Mouse (Mus musculus) stomach, postnatal 0 days (tissue): ENCODE measurements around the gene Hist1h2bh. TPM values are rescaled to one million over a fixed set of nuclear protein-coding genes. Genes with fewer than 3 reads are reported as not detected.
"Not testable (repeated sequence)": the region's sequence is repeated elsewhere in the genome, so short reads cannot be mapped to it uniquely, and the experiment has no call there.

Experiments
- ATAC-seq: fragments of 200-750 bp; cut with Nextera tagmentation; 2 replicates; pipeline ENCODE4 v1.8.0; 2017; ENCODE audit not compliant: low FRiP score, low TSS enrichment
- DNase-seq: peaks from one replicate; pipeline ENCODE4 v3.0.0-alpha.2; 2016; ENCODE audit warnings: low spot score
- H3K27ac ChIP-seq: fragments of 300-500 bp; sonication (generic); replicated peaks from 2 replicates; pipeline ENCODE4 v1.5.1; 2014; ENCODE audit warnings: mild to moderate bottlenecking, control low read depth
- H3K27me3 ChIP-seq: fragments of 300-500 bp; sonication (generic); 2 replicates; pipeline ENCODE4 v1.6.1; 2014; ENCODE audit warnings: low read length; ENCODE audit not compliant: control insufficient read depth, insufficient read depth
- H3K36me3 ChIP-seq: fragments of 300-500 bp; sonication (generic); 2 replicates; pipeline ENCODE4 v1.6.1; 2014; ENCODE audit warnings: low read length, mixed read lengths; ENCODE audit not compliant: control insufficient read depth, insufficient read depth
- H3K4me1 ChIP-seq: fragments of 300-500 bp; sonication (generic); replicated peaks from 2 replicates; pipeline ENCODE4 v1.6.1; 2014; ENCODE audit warnings: antibody characterized with exemption; ENCODE audit not compliant: control insufficient read depth, insufficient read depth
- H3K4me2 ChIP-seq: fragments of 300-500 bp; sonication (generic); replicated peaks from 2 replicates; pipeline ENCODE4 v1.6.1; 2014; ENCODE audit warnings: low read depth, mild to moderate bottlenecking, control low read depth, moderate library complexity
- H3K4me3 ChIP-seq: fragments of 300-500 bp; sonication (generic); 2 replicates; pipeline ENCODE4 v1.5.1; 2014; ENCODE audit warnings: low read depth, low read length, control low read depth
- H3K9ac ChIP-seq: fragments of 300-500 bp; sonication (generic); 2 replicates; pipeline ENCODE4 v1.6.1; 2014; ENCODE audit warnings: mild to moderate bottlenecking, low read length, control low read depth, mixed read lengths
- H3K9me3 ChIP-seq: fragments of 300-500 bp; sonication (generic); 2 replicates; pipeline ENCODE4 v1.6.1; 2016; ENCODE audit warnings: low read length; ENCODE audit not compliant: control insufficient read depth
- CTCF ChIP-seq: IDR thresholded peaks from 2 replicates; pipeline ENCODE4 v1.5.1; 2016; ENCODE audit warnings: antibody characterized with exemption, low read depth, mild to moderate bottlenecking, moderate library complexity
- EP300 ChIP-seq: optimal IDR thresholded peaks from 2 replicates; pipeline ENCODE3; 2016; ENCODE audit warnings: antibody characterized with exemption
- WGBS: fragments of 180-500 bp; shearing (Covaris S2); extraction: QIAGEN DNeasy Blood & Tissue Kit; methylation state at CpG from one replicate; pipeline ENCODE4 v1.1.7; 2014; 5-methylcytosine and 5-hydroxymethylcytosine counted together
- polyA plus RNA-seq: library from polyadenylated mRNA; unstranded; fragments of >200 nt; fragmentation: Nextera tagmentation; extraction: Ambion mirVana; gene quantifications from 2 replicates; pipeline ENCODE4 v1.2.1, GENCODE M21; 2015

Gene Hist1h2bh
- polyA plus RNA-seq, 1 experiment from 2014 or later: 0.62 TPM

DNA sequence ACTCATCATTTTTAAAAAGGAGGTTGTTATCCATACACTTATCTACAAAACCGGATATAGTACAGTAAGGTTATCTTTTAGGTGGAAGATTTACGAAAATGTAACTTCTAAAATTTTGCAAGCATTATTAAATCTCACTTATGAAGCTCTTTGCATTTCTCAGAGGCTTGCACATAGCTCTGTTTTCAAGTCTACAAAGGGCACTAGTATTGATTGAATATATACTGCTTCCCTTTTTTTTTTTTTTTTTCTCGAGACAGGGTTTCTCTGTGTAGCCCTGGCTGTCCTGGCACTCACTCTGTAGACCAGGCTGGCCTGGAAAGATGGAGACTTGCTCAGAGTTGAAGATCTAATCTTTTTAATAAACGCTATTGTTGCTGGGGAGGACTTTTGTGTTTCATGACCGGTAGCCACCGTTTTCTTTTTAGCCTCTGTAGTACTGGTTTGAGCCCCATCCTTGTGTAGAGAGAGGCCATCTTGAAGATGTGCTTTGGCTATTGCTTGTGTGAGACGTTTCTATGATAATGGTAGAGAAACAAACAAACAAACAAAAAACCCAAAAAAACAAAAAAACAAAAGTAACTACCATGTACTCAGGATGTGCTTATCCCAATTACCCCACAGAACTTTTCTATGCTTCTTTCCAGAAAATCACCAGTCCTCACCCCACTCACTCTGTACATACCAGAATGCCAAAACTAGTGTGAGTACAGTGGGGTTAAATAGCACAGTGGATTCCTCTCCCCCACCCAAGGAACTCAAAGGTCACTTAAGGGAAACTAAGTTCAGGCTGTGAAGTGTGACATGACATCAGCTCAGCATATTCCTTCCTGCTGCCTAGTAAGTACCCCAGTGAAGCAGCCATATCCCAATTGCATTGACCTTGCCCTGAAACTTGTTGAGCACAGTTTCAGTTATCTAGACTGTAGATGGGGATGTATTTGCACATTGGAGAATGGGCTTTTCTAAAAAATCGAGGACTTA lies 9.0 kb upstream of the Hist1h2bh start:
- Histone ChIP-seq H3K4me1 (no peaks in the 10 kb centered on the region), H3K9ac (peak overlapping the region; percentile 52; the same call in 1 of the 2 replicates), H3K9me3 (no peaks in the 10 kb centered on the region), H3K36me3 (no peaks in the 10 kb centered on the region), H3K27ac (peak overlapping the region; percentile 85), H3K4me3 (peak overlapping the region; percentile 43), H3K4me2 (peak overlapping the region; percentile 57), H3K27me3 (no peaks in the 10 kb centered on the region)
- TF ChIP-seq EP300 (no peak), CTCF (no peak)
- ATAC-seq (no peak), DNase-seq (no peak)
- 41% methylated on average over 8 of the region's 8 CpGs for WGBS

DNA sequence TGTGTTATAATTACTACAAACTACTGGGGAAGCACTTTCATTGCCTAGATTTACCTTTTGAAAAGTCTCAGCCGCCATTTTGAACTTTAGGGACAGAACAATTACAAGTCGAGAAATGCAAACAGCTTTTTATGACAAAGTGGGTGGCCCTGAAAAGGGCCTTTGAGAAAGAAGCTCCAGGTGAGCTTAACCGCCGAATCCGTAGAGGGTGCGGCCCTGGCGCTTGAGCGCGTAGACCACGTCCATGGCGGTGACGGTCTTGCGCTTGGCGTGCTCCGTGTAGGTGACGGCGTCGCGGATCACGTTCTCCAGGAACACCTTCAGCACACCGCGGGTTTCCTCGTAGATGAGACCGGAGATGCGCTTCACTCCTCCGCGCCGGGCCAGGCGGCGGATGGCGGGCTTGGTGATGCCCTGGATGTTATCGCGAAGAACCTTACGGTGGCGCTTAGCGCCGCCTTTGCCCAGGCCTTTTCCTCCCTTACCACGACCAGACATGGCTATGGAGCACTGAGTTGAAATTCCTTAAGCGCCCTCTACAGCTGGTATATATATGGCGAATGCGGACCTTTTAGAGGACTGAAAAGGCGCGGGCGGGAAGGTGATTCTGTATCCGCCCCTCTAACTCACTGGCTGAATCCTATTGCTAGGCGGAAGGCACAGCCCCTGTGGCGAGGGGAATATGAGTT lies 8.1 kb upstream of the Hist1h2bh start, which contains the start of gene Hist1h4f:
Gene Hist1h4f (minus strand): TSS at position 503 of the 689 bp plus-strand sequence.
- WGBS: 0% methylated on average over 42 of the region's 47 CpGs
- DNase-seq: peak; percentile 92
- Histone ChIP-seq H3K4me2 (peak within 1 kb of the TSS; percentile 57), H3K9ac (peak within 1 kb of the TSS; percentile 52), H3K4me3 (peak within 1 kb of the TSS; percentile 43), H3K27ac (peak within 1 kb of the TSS; percentile 85)
- not testable (repeated sequence) for H3K9me3 ChIP-seq, H3K27me3 ChIP-seq, H3K4me1 ChIP-seq, H3K36me3 ChIP-seq
- ATAC-seq: peak; percentile 80
- TF ChIP-seq EP300 (peak; percentile 7), CTCF (peak; percentile 69)

DNA sequence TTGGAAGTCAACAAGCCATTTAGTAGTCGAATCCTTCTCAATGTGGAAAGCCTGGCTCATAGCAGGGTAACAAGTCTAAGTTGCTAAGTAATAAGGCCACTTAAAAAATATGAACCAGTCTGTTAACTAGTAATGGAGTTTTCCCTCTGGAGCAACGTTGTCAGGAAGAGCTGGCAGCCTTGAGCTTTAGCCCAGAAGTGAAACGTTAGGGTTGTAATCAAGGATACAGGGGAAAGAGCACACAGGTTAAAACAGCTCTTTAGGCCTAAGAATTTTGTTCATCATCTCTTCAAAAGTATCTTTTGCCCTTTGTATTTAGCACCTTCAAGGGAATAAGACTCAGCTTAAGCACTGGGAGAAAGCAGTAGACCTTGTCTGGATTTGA lies 7.6 kb upstream of the Hist1h2bh start:
- no peak for ATAC-seq
- H3K4me1 ChIP-seq: no peaks in the 10 kb centered on the region
- peak overlapping the region; percentile 57 for H3K4me2 ChIP-seq
- peak overlapping the region; percentile 85 for H3K27ac ChIP-seq
- peak overlapping the region; percentile 43 for H3K4me3 ChIP-seq
- H3K9me3 ChIP-seq: no peaks in the 10 kb centered on the region
- H3K36me3 ChIP-seq: no peaks in the 10 kb centered on the region
- TF ChIP-seq EP300 (no peak), CTCF (no peak)
- 6% methylated on average over 3 of the region's 3 CpGs for WGBS
- DNase-seq: no peak
- H3K27me3 ChIP-seq: no peaks in the 10 kb centered on the region
- H3K9ac ChIP-seq: peak overlapping the region; percentile 52; the same call in 1 of the 2 replicates

DNA sequence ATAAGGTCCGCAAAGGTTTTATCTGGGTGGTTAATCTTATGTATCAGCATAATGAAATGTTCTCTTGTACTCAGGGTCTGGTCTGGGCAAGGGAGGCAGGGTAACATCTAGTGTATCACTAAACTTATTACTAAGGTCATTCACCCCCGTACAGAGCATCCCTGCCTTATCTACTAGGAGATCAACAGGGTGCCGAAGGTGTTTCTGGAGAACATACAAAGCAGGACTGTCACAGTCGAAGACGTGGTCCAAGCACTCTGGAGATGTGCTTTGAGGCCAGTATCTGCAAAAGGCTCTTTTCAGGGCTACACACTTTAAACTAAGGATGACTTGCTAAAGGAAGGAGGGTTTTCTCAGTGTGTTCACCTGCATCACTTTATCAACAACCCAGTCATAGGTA lies 3.5 kb upstream of the Hist1h2bh start:
- no peak for ATAC-seq
- TF ChIP-seq CTCF (no peak), EP300 (no peak)
- no peaks in the 10 kb centered on the region for H3K27me3 ChIP-seq
- no peaks in the 10 kb centered on the region for H3K4me1 ChIP-seq
- no peak overlapping the region for H3K27ac ChIP-seq
- no peaks in the 10 kb centered on the region for H3K36me3 ChIP-seq
- no peaks in the 10 kb centered on the region for H3K9me3 ChIP-seq
- H3K4me2 ChIP-seq: no peak overlapping the region
- no peak overlapping the region for H3K4me3 ChIP-seq
- no peak for DNase-seq
- H3K9ac ChIP-seq: no peak overlapping the region
- 59% methylated on average over 5 of the region's 5 CpGs for WGBS

DNA sequence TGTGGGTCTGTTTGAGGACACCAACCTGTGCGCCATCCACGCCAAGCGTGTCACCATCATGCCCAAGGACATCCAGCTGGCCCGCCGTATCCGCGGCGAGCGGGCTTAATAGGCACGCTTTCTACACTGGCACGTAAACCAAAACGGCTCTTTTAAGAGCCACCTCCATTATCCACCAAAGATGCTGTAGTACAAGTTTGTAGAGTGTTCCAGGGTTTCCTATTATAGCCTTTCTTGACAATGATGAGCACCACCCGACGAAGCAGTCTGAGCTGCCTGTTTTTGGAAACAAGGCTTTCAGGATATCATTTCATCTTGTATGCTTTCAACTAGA lies 1.6 kb upstream of the Hist1h2bh start:
- not testable (repeated sequence) for DNase-seq, H3K36me3 ChIP-seq, H3K27me3 ChIP-seq, H3K27ac ChIP-seq, H3K9ac ChIP-seq, ATAC-seq, H3K4me1 ChIP-seq, H3K9me3 ChIP-seq
- Histone ChIP-seq H3K4me2 (peak overlapping the region; percentile 35; the same call in 1 of the 2 replicates), H3K4me3 (peak overlapping the region; percentile 46)
- WGBS: 0% methylated on average over 11 of the region's 14 CpGs
